Mouse (Mus musculus) lung, embryonic 14.5 days (tissue): ENCODE results near the gene Guca1a. TPM values are rescaled to one million over a fixed set of nuclear protein-coding genes. Genes with fewer than 3 reads are reported as not detected.
A peak's percentile ranks its signal among the peaks of the same experiment; 100 is the strongest.

Experiments
- ATAC-seq: fragments of 200-750 bp; cut with Nextera tagmentation; 2 replicates; pipeline ENCODE4 v1.8.0; 2017; ENCODE audit warnings: mild to moderate bottlenecking, moderate TSS enrichment, moderate library complexity; ENCODE audit not compliant: insufficient read depth
- DNase-seq: peaks from one replicate; pipeline ENCODE4 v3.0.0-alpha.2; 2015
- H3K27ac ChIP-seq: fragments of 300-500 bp; sonication (generic); 2 replicates; pipeline ENCODE4 v1.5.1; 2014; ENCODE audit warnings: low read depth, mild to moderate bottlenecking, moderate library complexity
- H3K27me3 ChIP-seq: fragments of 300-500 bp; sonication (generic); 2 replicates; pipeline ENCODE4 v1.6.1; 2014; ENCODE audit warnings: low read length, control low read depth; ENCODE audit not compliant: insufficient read depth
- H3K36me3 ChIP-seq: fragments of 300-500 bp; sonication (generic); 2 replicates; pipeline ENCODE4 v1.6.1; 2014; ENCODE audit warnings: control low read depth; ENCODE audit not compliant: insufficient read depth
- H3K4me1 ChIP-seq: fragments of 300-500 bp; sonication (generic); 2 replicates; pipeline ENCODE4 v1.6.1; 2014; ENCODE audit warnings: antibody characterized with exemption, control low read depth; ENCODE audit not compliant: insufficient read depth
- H3K4me2 ChIP-seq: fragments of 300-500 bp; sonication (generic); 2 replicates; pipeline ENCODE4 v1.6.1; 2014; ENCODE audit warnings: mild to moderate bottlenecking
- H3K4me3 ChIP-seq: fragments of 300-500 bp; sonication (generic); 2 replicates; pipeline ENCODE4 v1.5.1; 2014; ENCODE audit warnings: low read depth, low read length
- H3K9ac ChIP-seq: fragments of 300-500 bp; sonication (generic); 2 replicates; pipeline ENCODE4 v1.6.1; 2014
- H3K9me3 ChIP-seq: fragments of 300-500 bp; sonication (generic); 2 replicates; pipeline ENCODE4 v1.6.1; 2016; ENCODE audit warnings: low read depth, low read length, control low read depth
- CTCF ChIP-seq: IDR thresholded peaks from 2 replicates; pipeline ENCODE4 v1.5.1; 2016; ENCODE audit warnings: antibody characterized with exemption, low read depth
- WGBS: fragments of 180-500 bp; shearing (Covaris S2); extraction: QIAGEN DNeasy Blood & Tissue Kit; methylation state at CpG from one replicate; pipeline ENCODE4 v1.1.7; 2014; 5-methylcytosine and 5-hydroxymethylcytosine counted together
- polyA plus RNA-seq: library from polyadenylated mRNA; unstranded; fragments of >200 nt; fragmentation: Nextera tagmentation; extraction: Ambion mirVana; gene quantifications from 2 replicates; pipeline ENCODE4 v1.2.1, GENCODE M21; 2014

Guca1a gene
- 1.6 and 1.7 TPM in 2 replicates for polyA plus RNA-seq

DNA sequence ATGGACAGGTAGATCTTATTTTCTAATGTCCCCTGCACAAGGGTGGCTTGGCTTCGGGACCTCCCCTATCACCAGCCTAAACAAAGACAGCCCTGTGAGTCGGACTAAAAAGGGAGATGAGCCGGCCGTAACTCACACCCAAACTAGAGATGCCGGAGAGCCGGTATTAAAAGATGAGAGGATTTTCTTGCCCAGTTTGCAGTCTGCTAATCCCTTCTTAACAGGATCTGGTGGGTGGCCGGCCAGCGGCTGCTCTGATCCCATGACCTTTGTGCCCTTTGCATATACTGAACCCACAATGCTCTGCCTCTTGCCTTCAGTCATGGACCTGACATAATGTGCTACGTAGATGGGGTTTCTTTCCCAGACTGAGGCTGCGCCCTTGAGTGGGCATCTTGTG lies at the start of gene Guca1a:
Gene Guca1a, minus strand, starts transcription at position 134 of the 400 bp plus-strand sequence.
- H3K27ac ChIP-seq, result no peak within 1 kb of the TSS
- H3K4me1 ChIP-seq, result no peaks in the 10 kb centered on the region; the same call in 1 of the 2 replicates
- no peak within 1 kb of the TSS for H3K4me3 ChIP-seq
- 51% methylated on average over 10 of the region's 10 CpGs for WGBS
- H3K27me3 ChIP-seq, result peaks cover 8% of the 10 kb centered on the region; the same call in 1 of the 2 replicates
- TF ChIP-seq CTCF, result no peak
- ATAC-seq (no peak), DNase-seq (no peak)
- no peaks in the 10 kb centered on the region for H3K36me3 ChIP-seq
- H3K9me3 ChIP-seq, result no peaks in the 10 kb centered on the region
- H3K9ac ChIP-seq, result no peak within 1 kb of the TSS
- H3K4me2 ChIP-seq, result no peak within 1 kb of the TSS

DNA sequence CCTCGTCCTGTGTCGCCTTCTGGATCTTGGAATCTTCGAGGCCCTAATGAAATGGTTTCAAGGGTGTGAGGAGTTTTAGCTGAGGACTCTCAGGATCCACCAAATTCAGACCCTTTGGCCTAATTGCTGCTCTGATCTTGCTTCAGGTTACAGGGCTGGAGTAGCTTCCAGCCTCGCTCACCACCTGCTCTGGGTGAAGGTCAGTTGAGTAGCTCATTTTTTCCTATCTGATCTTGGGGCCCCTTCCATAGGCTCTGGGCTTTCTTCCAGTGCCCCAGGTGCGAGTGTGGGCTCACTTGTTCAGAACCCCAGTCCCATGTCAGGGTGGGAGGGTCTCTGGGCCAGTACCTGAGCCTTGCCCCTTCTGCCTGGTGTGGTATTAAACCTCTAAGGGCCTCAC lies 49.0 kb upstream of the Guca1a start:
- WGBS, result 64% methylated on average over 5 of the region's 5 CpGs
- Histone ChIP-seq H3K9ac (0 out of 2 replicates have a peak overlapping the region, but pooled peaks have one; percentile 28), H3K4me3 (no peak overlapping the region), H3K36me3 (no peaks in the 10 kb centered on the region), H3K27ac (peak overlapping the region; percentile 2; the same call in 1 of the 2 replicates), H3K27me3 (no peaks in the 10 kb centered on the region), H3K4me2 (no peak overlapping the region), H3K9me3 (no peaks in the 10 kb centered on the region), H3K4me1 (peaks cover 26% of the 10 kb centered on the region)
- DNase-seq, result no peak
- no peak for TF ChIP-seq CTCF
- ATAC-seq, result no peak

DNA sequence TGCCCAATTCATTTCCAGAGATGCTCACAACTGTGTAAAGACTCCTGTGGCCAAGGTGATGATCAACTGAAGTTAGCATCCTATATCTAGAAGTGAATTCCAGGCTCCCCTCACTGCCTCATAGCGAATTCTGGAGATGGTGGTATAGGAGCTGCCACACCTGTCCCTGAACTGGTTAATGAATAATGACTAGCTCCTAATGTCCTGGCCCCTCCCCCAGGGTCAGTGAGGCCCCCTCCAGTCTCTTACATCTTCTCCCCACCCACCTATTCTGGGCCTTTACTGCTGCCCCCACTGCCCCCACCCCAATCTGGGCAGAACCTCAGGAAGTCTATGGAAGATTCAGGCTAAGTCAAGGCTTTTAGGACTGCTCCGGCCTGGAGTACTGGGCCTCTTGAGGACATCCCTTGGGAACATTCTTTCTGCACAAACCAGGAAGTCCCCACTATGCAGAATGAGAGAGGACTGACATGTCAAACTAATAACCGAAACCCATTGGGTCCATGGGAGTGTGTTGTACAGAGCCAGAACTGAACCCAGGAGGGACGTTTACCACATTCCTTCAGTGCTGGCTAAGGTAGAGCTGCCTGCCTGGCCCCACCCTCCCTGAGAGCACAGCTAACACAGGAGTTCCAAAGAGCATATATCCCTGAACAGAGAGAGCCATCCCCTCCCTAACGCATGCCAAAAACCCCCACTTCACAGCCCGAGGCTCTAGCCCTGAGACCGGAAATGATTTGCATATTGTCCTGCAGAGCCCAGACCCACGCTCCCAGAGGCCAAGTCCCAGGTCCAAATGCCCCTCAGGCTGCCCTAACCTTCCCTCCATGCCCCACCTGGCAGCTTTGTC lies 48.4 kb upstream of the Guca1a start:
- Histone ChIP-seq H3K4me2 (no peak overlapping the region), H3K27ac (peak overlapping the region; percentile 33; the same call in 1 of the 2 replicates), H3K27me3 (no peaks in the 10 kb centered on the region), H3K9me3 (no peaks in the 10 kb centered on the region), H3K36me3 (no peaks in the 10 kb centered on the region), H3K4me1 (peaks cover 26% of the 10 kb centered on the region), H3K9ac (0 out of 2 replicates have a peak overlapping the region, but pooled peaks have one; percentile 28), H3K4me3 (no peak overlapping the region)
- ATAC-seq (0 out of 2 replicates have a peak, but pooled peaks have one; percentile 29), DNase-seq (peak; percentile 36)
- WGBS, result 25% methylated on average over 8 of the region's 8 CpGs
- TF ChIP-seq CTCF, result no peak

DNA sequence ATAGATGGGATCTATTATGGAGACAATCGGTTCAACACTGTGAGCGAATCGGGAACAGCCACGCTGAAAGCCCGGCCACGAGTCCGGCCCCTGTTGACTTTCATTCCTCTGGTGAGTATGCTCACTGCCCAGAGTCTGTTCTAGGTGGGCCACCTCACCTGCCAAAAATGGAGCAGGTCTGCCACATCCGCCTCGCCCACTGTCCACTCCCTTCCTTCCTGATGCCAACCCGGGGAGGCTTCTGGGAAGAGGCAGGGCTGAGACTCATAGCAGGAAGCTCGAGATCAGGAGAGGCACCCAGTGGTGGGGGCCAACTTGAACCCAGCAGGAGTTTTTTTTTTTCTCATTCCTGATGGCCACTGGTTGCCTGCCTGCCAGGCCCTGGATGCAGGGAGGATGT lies 46.2 kb upstream of the Guca1a start:
- ATAC-seq (no peak), DNase-seq (no peak)
- Histone ChIP-seq H3K36me3 (no peaks in the 10 kb centered on the region), H3K27me3 (no peaks in the 10 kb centered on the region), H3K4me1 (peaks cover 26% of the 10 kb centered on the region), H3K4me3 (no peak overlapping the region), H3K27ac (no peak overlapping the region), H3K4me2 (no peak overlapping the region), H3K9me3 (no peaks in the 10 kb centered on the region), H3K9ac (no peak overlapping the region)
- 81% methylated on average over 11 of the region's 11 CpGs for WGBS
- TF ChIP-seq CTCF, result no peak

DNA sequence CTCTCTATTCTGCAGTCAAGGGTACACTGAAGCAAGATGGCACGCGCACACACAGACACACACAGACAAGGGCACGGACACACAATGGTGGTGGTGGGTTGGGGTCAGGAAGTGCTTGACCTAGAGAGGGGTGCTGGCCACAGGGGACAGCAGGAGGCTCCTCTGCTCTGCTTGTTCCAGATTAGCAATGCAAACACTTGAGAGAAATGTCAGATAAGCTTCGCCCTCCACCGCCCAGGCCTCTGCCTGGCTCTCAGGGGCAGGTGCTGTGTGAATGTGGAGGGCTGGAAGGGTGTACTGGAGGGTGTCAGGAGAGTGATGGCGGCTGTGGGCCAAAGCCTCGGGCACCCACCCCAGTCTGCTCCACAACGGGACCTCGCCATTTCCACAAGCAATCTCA lies 45.6 kb upstream of the Guca1a start:
- no peak overlapping the region for H3K4me2 ChIP-seq
- H3K9ac ChIP-seq, result no peak overlapping the region
- no peaks in the 10 kb centered on the region for H3K9me3 ChIP-seq

DNA sequence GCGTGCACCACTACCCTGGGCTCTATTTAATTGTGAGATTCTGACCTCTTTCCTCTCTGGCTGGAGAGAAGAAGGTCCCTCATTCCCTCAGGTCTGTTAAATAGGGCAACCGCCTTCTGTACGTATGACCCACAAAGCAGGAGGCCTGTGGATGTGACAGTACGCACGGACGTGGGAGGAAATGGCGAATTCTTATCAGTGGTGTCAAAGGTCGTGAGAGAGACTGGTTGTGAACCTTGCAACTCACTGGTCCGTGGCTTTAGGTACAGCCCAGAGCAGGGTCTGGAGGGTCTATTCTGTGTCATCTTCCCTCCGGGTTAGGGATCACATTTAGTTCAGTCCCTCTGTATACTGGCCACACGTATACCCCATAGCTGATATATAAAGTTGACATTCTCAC lies 45.1 kb upstream of the Guca1a start:
- no peak overlapping the region for H3K9ac ChIP-seq
- no peaks in the 10 kb centered on the region for H3K36me3 ChIP-seq
- ATAC-seq (no peak), DNase-seq (no peak)
- H3K27ac ChIP-seq, result no peak overlapping the region
- H3K4me3 ChIP-seq, result no peak overlapping the region
- no peaks in the 10 kb centered on the region for H3K9me3 ChIP-seq
- H3K27me3 ChIP-seq, result no peaks in the 10 kb centered on the region
- TF ChIP-seq CTCF, result no peak
- H3K4me1 ChIP-seq, result peaks cover 26% of the 10 kb centered on the region
- 39% methylated on average over 11 of the region's 11 CpGs for WGBS
- no peak overlapping the region for H3K4me2 ChIP-seq

More for the DNA sequence above, 45.6 kb upstream of the Guca1a start:
- peaks cover 26% of the 10 kb centered on the region for H3K4me1 ChIP-seq
- H3K27me3 ChIP-seq, result no peaks in the 10 kb centered on the region
- DNase-seq, result no peak
- no peaks in the 10 kb centered on the region for H3K36me3 ChIP-seq
- H3K27ac ChIP-seq, result no peak overlapping the region
- 30% methylated on average over 9 of the region's 9 CpGs for WGBS
- no peak overlapping the region for H3K4me3 ChIP-seq
- ATAC-seq, result no peak
- TF ChIP-seq CTCF, result no peak

DNA sequence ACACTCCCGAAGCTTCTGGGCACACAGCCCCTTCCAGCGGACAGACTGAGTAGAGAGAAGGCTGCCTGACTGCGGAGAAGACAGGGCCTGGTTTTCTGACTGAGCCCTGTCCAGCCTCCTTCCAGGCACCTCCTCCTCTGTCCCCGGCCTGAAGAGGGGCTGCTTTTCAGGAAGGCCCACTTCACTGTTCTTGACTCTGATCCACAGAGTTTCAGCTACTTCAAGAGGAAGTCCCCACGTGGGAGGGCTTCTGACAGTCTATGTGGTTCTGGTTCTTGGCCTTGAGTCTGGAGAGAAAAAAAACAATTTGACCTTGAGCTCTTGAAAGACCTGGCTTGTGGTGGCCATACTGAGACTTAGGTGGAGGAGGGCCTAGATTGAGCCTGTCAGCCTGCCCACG lies 43.7 kb upstream of the Guca1a start:
- Histone ChIP-seq H3K4me3 (no peak overlapping the region), H3K27ac (no peak overlapping the region), H3K27me3 (no peaks in the 10 kb centered on the region), H3K9ac (no peak overlapping the region), H3K4me2 (no peak overlapping the region), H3K36me3 (no peaks in the 10 kb centered on the region), H3K9me3 (no peaks in the 10 kb centered on the region), H3K4me1 (peaks cover 15% of the 10 kb centered on the region; the same call in 1 of the 2 replicates)
- 60% methylated on average over 6 of the region's 6 CpGs for WGBS
- DNase-seq, result no peak
- TF ChIP-seq CTCF, result no peak
- no peak for ATAC-seq
